Mouse (Mus musculus) cerebellum, postnatal 25 days (tissue): ENCODE measurements around the gene Sumo3.

Experiments
- DNase-seq, 2 experiments: peaks; one replicate each; pipeline ENCODE4 v3.0.0; 2021; ENCODE audit warnings: mixed read lengths in 2 of 2

Gene Sumo3

DNA sequence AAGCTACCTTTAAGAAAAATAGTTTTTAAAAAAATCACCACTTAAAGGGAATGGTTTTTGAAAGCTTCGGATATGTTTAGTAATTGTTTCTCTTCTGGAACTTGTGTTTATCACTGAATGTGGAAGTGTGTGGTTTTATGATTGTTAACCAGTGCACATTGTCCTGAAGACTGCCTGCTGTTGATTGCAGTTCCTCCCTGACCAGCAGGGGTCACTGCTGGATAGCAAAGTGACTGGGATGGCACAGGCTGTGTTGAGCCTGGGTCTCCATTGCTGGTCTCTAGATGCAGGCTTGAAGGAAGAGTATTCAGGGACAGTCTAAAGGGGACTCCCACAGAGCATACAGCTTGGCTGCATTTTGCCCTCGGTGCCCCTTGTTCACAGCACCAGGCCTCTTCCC is 21.6 kb downstream of the Sumo3 start:
- DNase-seq, result peak; percentile 87 to 91

DNA sequence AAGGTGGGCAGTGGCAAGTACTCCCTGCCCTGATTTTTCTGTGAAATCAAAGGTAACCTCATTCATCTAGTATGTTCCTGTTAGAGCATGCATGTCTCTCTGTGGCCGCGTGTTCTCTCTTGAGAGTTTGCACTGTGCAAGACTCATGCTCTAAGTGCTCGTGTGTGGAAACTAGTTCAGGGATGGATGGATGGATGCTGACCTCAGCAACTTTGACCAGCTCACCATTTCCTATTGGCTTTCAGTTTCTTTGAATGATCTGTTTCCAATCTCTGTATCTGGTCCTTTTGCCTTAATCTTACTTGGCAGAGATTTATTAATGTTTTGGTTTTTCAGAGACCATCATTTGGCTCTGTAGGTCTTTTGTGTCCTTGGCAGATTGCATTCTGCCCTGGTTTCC is 23.3 kb downstream of the Sumo3 start:
- DNase-seq, result no peak

- no peak for DNase-seq
Measured at GRCm38 (mm10) chr10:77629970-77630369, 24.1 kb downstream of the Sumo3 start.

GRCm38 (mm10) chr10:77634016-77634415 is 28.1 kb downstream of the Sumo3 start:
- no peak for DNase-seq

- DNase-seq, result no peak
Measured at GRCm38 (mm10) chr10:77634452-77635231, 28.7 kb downstream of the Sumo3 start.

DNA sequence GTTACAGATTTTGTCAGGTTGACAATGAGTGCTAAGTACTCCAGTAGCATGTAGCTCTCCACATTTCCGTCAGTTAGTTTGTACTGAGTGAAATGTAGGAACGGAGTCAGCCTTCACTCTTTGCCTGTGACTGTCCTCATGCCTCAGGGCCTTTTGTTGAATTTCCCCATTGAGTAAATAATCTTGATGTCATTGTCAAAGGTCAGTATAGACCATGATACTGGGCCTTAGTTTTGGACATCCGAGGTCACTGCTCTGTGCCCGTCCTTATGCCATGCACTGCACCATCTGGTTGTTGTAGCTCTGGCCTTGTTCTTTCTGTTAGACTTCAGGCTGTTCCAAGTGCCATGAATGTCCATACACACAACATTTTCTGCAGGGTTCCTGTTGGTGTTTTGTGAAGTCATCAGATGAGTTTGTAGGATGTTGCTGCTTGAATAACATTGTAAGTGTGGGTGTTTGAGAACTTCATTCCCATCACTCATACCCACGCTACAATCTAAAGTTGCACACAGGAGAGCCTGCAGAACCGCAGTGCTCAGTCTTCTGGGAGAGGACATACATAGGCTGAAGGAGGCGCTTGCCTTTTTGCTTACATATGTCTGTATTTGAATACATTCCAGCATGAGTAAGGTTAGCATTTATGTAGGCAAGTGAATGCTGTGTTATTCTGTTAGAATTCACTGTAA is 30.5 kb downstream of the Sumo3 start:
- no peak for DNase-seq

DNA sequence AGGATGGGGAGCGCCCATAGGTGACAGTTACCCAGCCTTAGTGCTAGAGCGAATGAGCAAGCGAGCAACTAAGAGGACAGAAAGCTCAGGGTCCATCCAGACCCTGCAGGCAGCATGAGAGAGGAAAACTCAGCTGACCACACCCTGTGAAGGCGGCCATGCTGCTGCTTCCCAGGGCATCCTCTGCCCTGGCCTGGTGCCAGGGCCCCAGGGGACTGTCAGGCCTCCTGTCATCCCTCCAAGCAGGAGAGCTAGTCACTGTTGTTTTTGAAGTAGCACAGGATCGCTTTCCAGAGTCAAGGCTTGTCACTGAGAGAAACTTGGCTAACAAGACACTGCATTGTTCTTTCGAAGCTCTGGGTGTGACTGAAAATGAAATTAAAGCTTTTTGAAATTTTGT is 33.1 kb downstream of the Sumo3 start:
- DNase-seq, result no peak

DNA sequence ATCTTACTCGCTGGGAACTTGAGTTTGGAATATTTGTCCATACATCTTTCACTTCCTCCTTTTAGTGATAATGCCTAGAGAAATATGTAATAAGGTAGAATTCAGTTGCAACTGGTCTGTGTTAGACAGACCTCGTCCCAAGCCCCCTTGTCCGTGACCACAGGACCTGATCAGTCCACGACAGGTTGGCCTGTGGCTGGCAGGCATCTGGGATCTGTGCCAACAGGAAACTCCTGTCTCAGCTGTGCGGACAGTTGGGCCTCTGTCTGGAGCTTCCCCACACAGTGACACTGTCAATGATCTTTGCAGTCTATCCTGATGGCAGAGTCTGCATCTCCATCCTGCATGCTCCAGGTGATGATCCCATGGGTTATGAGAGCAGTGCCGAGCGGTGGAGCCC is 37.3 kb downstream of the Sumo3 start:
- no peak for DNase-seq

DNA sequence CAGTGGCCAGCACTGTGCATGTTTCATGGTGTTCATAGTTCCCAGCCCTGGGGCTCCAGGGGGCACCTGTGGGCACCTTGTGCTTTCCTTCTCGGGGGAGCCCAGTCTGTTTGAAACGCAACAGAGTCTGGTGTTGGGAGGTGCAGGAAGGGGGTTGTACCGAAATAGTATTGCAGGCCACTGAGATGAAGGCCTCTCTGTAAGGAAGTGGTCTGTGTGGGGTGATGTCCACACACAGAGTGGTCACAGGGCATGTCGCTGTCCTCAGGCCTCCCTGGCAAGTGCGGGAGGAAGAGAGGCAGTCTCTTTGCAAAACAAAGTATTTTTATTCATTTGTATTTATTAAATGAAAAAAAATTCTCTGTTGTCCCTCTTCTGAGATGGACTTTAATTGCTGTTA is 39.7 kb downstream of the Sumo3 start:
- no peak for DNase-seq

GRCm38 (mm10) chr10:77647461-77647860 is 41.6 kb downstream of the Sumo3 start:
- DNase-seq, result no peak

DNA sequence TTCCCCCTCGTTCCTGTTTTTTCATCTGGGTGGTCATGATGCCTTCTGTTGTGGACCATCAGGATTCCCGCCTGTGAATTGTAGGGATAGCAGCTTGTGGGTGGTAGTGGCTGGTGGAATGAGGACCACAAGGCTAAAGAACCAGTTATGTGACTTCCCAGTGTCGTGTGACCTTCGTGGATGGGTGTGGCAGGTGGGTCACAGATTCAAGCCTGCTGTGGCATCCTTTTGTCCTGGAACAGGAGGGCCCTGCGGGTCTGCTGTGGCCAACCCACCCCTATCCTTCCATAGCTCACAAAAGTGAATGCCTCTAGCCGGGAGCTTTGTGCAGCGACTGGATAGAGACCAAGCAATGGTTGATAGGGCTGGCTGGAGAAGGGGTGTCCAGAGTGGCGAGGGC is 42.0 kb downstream of the Sumo3 start:
- no peak for DNase-seq

GRCm38 (mm10) chr10:77652046-77652445 is 46.1 kb downstream of the Sumo3 start:
- no peak for DNase-seq

DNA sequence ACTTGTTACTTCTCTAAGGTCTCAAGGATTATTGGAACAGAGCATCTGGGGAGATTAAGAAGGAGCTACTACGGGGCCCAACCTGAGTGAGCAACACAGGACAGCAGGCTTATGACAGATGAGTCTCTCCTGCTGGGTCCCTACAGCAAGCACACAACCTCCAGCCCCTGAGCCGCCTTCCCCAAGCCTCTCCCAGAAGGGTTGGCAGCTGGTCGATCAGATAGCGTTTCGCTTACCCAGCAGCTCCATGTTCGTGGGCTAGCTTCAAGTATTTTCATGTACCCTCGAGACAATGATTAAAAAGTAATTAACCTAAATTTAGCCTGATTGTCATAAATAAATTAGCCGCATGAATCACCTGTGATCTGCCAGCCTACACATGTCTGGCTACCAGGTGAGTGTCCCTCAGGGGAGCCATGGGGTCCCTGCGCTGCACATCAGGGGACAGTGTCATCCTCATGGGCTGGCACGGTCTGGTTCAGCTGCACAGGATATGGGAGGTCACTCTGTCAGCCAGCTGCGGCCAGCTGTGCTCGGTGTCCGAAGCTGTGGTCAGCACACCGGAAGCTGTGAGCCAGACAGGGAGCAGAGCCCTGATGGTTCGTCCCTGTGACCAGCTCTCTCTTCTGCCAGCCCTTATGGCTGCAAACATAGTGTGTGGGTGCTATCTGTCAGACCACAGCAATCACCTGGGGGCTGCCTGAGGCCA is 52.5 kb downstream of the Sumo3 start:
- DNase-seq, result no peak

GRCm38 (mm10) chr10:77663949-77664665 is 58.2 kb downstream of the Sumo3 start:
- DNase-seq, result no peak

DNA sequence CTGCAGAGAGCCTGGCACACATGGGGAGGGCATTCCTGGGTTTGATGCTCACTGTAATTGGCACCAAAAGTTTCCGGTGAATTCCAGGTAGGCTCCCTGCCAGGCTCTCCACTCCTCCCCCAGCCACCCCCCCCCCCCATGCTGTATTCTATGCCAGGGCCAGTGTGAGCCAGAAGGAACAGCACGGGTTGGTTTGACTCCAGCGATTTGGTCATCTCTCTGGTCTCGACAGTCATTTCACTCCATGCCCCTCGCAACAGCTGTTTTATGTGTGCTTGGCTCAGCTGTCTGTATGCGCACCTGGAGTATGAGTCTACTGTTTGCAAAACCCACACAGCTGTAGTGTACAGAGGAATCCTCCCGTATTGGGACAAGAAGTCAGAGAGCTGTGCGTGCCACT is 60.4 kb downstream of the Sumo3 start:
- peak in 1 of 2 experiments; percentile 24 for DNase-seq

- DNase-seq, result no peak
Measured at GRCm38 (mm10) chr10:77667402-77667801, 61.5 kb downstream of the Sumo3 start.
